Mouse (Mus musculus): ENCODE measurements around the gene Serpinb9b. TPM values are rescaled to one million over a fixed set of nuclear protein-coding genes. Genes with fewer than 3 reads are reported as not detected.
"Not testable (repeated sequence)": the region's sequence is repeated elsewhere in the genome, so short reads cannot be mapped to it uniquely, and the experiment has no call there.

Serpinb9b gene
- polyA plus RNA-seq, 1 experiment from 2014 or later, result not detected

GRCm38 (mm10) chr13:33006555-33006954, 20.7 kb upstream of the Serpinb9b start:
- H3K4me1 ChIP-seq, result peaks cover 6% of the 10 kb centered on the region
- no peak overlapping the region for H3K9ac ChIP-seq
- H3K4me3 ChIP-seq (replicated peaks), result no peak overlapping the region
- H3K27ac ChIP-seq, result no peak overlapping the region
- no peaks in the 10 kb centered on the region for H3K27me3 ChIP-seq (replicated peaks)
- no peak for ATAC-seq (ENCODE audit: insufficient read depth, low FRiP score, low read depth)
- 87% methylated on average over 3 of the region's 3 CpGs for WGBS
- H3K36me3 ChIP-seq, result no peaks in the 10 kb centered on the region
- H3K9me3 ChIP-seq, result no peaks in the 10 kb centered on the region
- H3K4me2 ChIP-seq, result no peak overlapping the region

GRCm38 (mm10) chr13:33012395-33012794, 14.8 kb upstream of the Serpinb9b start:
- no peak overlapping the region for H3K9ac ChIP-seq
- 77% methylated on average over 1 of the region's 1 CpGs for WGBS
- ATAC-seq (ENCODE audit: insufficient read depth, low FRiP score, low read depth), result no peak; the same call in 1 of the 2 replicates

DNA sequence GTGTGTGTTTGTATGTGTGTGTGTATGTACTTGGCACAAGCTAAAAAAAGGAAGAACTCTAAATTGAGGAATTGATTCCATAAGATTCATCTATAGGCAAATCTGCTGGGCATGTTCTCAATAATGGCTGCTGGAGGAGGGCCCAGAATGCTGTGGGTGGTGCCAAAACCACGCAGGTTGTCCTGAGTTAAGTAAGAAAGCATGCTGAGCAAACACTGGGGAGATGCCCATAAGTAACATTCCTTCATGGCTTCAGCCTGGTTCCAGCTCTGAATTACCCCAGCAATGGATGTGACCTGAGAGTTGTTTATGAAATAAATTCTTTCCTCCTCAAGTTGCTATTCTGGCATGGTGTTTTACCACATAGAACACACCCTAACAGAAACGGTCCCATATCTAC, 13.9 kb upstream of the Serpinb9b start:
- no peak for ATAC-seq (ENCODE audit: insufficient read depth, low FRiP score, low read depth)
- WGBS, result 42% methylated on average over 2 of the region's 2 CpGs
- Histone ChIP-seq H3K36me3 (no peaks in the 10 kb centered on the region), H3K4me1 (no peaks in the 10 kb centered on the region), H3K27me3 (replicated peaks) (no peaks in the 10 kb centered on the region), H3K27ac (no peak overlapping the region), H3K4me3 (replicated peaks) (no peak overlapping the region), H3K9ac (no peak overlapping the region), H3K4me2 (no peak overlapping the region), H3K9me3 (no peaks in the 10 kb centered on the region)

More at GRCm38 (mm10) chr13:33012395-33012794, 14.8 kb upstream of the Serpinb9b start:
- Histone ChIP-seq H3K36me3 (no peaks in the 10 kb centered on the region), H3K4me2 (no peak overlapping the region), H3K4me1 (no peaks in the 10 kb centered on the region), H3K9me3 (no peaks in the 10 kb centered on the region), H3K27me3 (replicated peaks) (no peaks in the 10 kb centered on the region), H3K4me3 (replicated peaks) (no peak overlapping the region), H3K27ac (no peak overlapping the region)

GRCm38 (mm10) chr13:33022371-33022770, 4.8 kb upstream of the Serpinb9b start:
- H3K9ac ChIP-seq, result no peak overlapping the region
- no peaks in the 10 kb centered on the region for H3K4me1 ChIP-seq
- H3K27ac ChIP-seq, result no peak overlapping the region
- no peaks in the 10 kb centered on the region for H3K27me3 ChIP-seq (replicated peaks)
- WGBS, result 80% methylated on average over 1 of the region's 1 CpGs
- H3K4me2 ChIP-seq, result no peak overlapping the region
- no peak overlapping the region for H3K4me3 ChIP-seq (replicated peaks)
- ATAC-seq (ENCODE audit: insufficient read depth, low FRiP score, low read depth), result no peak
- no peaks in the 10 kb centered on the region for H3K9me3 ChIP-seq
- no peaks in the 10 kb centered on the region for H3K36me3 ChIP-seq

GRCm38 (mm10) chr13:33026427-33027057, 674 bp upstream of the Serpinb9b start:
- Histone ChIP-seq H3K9ac (no peak overlapping the region), H3K4me2 (no peak overlapping the region), H3K27me3 (replicated peaks) (no peaks in the 10 kb centered on the region), H3K4me1 (no peaks in the 10 kb centered on the region), H3K36me3 (no peaks in the 10 kb centered on the region), H3K4me3 (replicated peaks) (no peak overlapping the region), H3K27ac (no peak overlapping the region), H3K9me3 (no peaks in the 10 kb centered on the region)
- no peak for ATAC-seq (ENCODE audit: insufficient read depth, low FRiP score, low read depth)
- WGBS, result 63% methylated on average over 1 of the region's 1 CpGs

- H3K36me3 ChIP-seq, result no peaks in the 10 kb centered on the region
- no peaks in the 10 kb centered on the region for H3K9me3 ChIP-seq
- 18% methylated on average over 2 of the region's 2 CpGs for WGBS
- no peak overlapping the region for H3K4me3 ChIP-seq (replicated peaks)
- H3K27ac ChIP-seq, result no peak overlapping the region
- H3K4me1 ChIP-seq, result no peaks in the 10 kb centered on the region
- ATAC-seq (ENCODE audit: insufficient read depth, low FRiP score, low read depth), result no peak
- no peaks in the 10 kb centered on the region for H3K27me3 ChIP-seq (replicated peaks)
- no peak overlapping the region for H3K4me2 ChIP-seq
- no peak overlapping the region for H3K9ac ChIP-seq
These were observed 930 bp downstream of the Serpinb9b start for GRCm38 (mm10) chr13:33028146-33028545.

DNA sequence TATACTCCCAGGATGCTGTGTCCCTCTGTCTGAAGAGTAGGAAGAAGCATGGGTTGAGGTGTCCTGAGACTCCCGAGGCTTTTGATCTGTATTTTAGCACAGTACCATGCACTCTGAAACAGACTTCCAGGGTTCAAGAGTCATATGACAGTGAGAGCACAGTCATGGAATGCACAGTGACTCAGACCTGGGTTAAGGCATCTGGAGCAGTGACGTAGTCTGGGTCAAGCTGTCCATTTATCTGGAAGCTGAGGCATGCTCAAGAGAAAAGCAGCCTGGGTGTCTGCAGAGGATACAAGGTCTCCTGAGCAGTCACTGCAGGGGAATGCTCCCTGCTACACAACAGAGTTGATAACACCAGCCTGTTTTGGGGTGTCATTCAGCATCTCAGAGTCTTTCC, 1.3 kb downstream of the Serpinb9b start:
- H3K36me3 ChIP-seq, result no peaks in the 10 kb centered on the region
- ATAC-seq (ENCODE audit: insufficient read depth, low FRiP score, low read depth), result no peak; the same call in 1 of the 2 replicates
- H3K4me1 ChIP-seq, result no peaks in the 10 kb centered on the region
- WGBS, result 63% methylated on average over 2 of the region's 2 CpGs
- H3K27me3 ChIP-seq (replicated peaks), result no peaks in the 10 kb centered on the region
- no peaks in the 10 kb centered on the region for H3K9me3 ChIP-seq
- no peak overlapping the region for H3K4me2 ChIP-seq
- no peak overlapping the region for H3K27ac ChIP-seq
- no peak overlapping the region for H3K4me3 ChIP-seq (replicated peaks)
- H3K9ac ChIP-seq, result no peak overlapping the region

DNA sequence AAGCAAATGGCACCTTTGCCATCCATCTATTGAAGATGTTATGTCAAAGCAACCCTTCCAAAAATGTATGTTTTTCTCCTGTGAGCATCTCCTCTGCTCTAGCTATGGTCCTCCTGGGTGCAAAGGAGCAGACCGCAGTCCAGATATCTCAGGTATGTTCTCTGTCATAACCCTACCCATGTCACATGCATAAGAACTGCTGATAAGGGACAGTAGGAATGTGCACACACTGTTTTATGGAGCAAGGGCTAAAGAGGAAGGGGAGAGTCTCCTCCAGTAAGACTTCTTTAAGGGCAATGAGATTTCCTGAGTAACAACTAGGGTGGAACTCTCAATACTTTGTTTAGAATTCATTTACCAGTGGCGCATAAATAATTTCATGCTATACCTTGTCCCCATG, 2.3 kb downstream of the Serpinb9b start:
- not testable (repeated sequence) for H3K9me3 ChIP-seq; H3K27me3 ChIP-seq (replicated peaks); H3K36me3 ChIP-seq; H3K4me3 ChIP-seq (replicated peaks); H3K4me1 ChIP-seq; H3K9ac ChIP-seq; H3K27ac ChIP-seq; ATAC-seq (ENCODE audit: insufficient read depth, low FRiP score, low read depth); H3K4me2 ChIP-seq
- 89% methylated on average over 2 of the region's 2 CpGs for WGBS

- Histone ChIP-seq H3K4me1 (no peaks in the 10 kb centered on the region), H3K9me3 (no peaks in the 10 kb centered on the region), H3K27me3 (replicated peaks) (no peaks in the 10 kb centered on the region), H3K4me3 (replicated peaks) (no peak overlapping the region), H3K9ac (no peak overlapping the region), H3K27ac (no peak overlapping the region), H3K36me3 (no peaks in the 10 kb centered on the region), H3K4me2 (no peak overlapping the region)
- ATAC-seq (ENCODE audit: insufficient read depth, low FRiP score, low read depth), result no peak
- WGBS, result 66% methylated on average over 3 of the region's 3 CpGs
These were observed 3.1 kb downstream of the Serpinb9b start for GRCm38 (mm10) chr13:33030281-33030680.

DNA sequence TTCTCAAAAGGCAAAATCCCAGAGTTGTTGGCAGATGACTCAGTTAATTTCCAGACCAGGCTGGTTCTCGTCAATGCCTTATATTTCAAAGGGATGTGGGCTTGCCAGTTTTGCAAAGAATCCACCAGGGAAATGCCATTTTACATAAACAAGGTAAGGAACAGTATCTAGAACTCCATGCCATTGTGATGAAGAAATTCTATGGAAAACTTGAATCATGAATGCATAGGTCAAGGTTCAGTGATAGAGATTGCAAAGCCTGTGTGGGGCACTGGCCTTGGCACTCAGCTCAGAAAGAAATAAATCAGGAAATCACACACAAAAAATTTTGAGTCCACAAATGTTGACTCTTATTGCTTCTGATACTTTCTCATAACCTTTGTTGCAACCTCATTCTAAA, 8.3 kb downstream of the Serpinb9b start:
- no peaks in the 10 kb centered on the region for H3K9me3 ChIP-seq
- H3K9ac ChIP-seq, result no peak overlapping the region
- 56% methylated on average over 1 of the region's 1 CpGs for WGBS
- no peak overlapping the region for H3K27ac ChIP-seq
- no peak for ATAC-seq (ENCODE audit: insufficient read depth, low FRiP score, low read depth)
- H3K27me3 ChIP-seq (replicated peaks), result no peaks in the 10 kb centered on the region
- no peak overlapping the region for H3K4me3 ChIP-seq (replicated peaks)
- no peaks in the 10 kb centered on the region for H3K36me3 ChIP-seq
- no peak overlapping the region for H3K4me2 ChIP-seq
- no peaks in the 10 kb centered on the region for H3K4me1 ChIP-seq

GRCm38 (mm10) chr13:33043542-33043941, 16.3 kb downstream of the Serpinb9b start:
- Histone ChIP-seq H3K4me3 (replicated peaks) (no peak overlapping the region), H3K4me2 (no peak overlapping the region), H3K36me3 (no peaks in the 10 kb centered on the region), H3K4me1 (no peaks in the 10 kb centered on the region), H3K27ac (no peak overlapping the region), H3K9me3 (no peaks in the 10 kb centered on the region), H3K9ac (no peak overlapping the region), H3K27me3 (replicated peaks) (no peaks in the 10 kb centered on the region)
- WGBS, result 95% methylated on average over 3 of the region's 3 CpGs
- no peak for ATAC-seq (ENCODE audit: insufficient read depth, low FRiP score, low read depth)

GRCm38 (mm10) chr13:33047234-33047633, 20.0 kb downstream of the Serpinb9b start:
- no peak overlapping the region for H3K27ac ChIP-seq
- H3K27me3 ChIP-seq (replicated peaks), result no peaks in the 10 kb centered on the region
- no peaks in the 10 kb centered on the region for H3K36me3 ChIP-seq
- 76% methylated on average over 2 of the region's 2 CpGs for WGBS
- no peaks in the 10 kb centered on the region for H3K9me3 ChIP-seq
- H3K4me1 ChIP-seq, result no peaks in the 10 kb centered on the region
- ATAC-seq (ENCODE audit: insufficient read depth, low FRiP score, low read depth), result no peak
- no peak overlapping the region for H3K4me2 ChIP-seq
- H3K4me3 ChIP-seq (replicated peaks), result no peak overlapping the region
- H3K9ac ChIP-seq, result no peak overlapping the region

DNA sequence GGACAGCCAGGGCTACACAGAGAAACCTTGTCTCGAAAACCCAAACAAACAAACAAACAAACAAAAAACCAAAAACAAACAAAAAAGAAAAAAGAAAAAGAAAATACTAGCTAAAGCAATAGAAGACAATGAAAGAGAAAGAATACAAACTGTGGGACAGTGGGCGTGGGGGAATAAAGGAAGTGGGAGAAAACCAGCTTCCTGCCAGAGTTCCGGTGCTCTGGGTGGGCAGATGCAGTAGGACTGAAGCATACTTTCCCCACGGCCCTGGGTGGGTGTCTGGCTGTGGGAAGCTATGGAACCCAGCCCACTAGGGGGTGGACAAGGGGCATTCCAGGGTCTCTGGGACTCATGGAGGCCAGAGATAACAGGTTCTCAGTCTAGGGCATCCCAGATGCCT, 21.0 kb downstream of the Serpinb9b start:
- Histone ChIP-seq H3K36me3 (no peaks in the 10 kb centered on the region), H3K4me3 (replicated peaks) (no peak overlapping the region), H3K27me3 (replicated peaks) (no peaks in the 10 kb centered on the region), H3K9ac (no peak overlapping the region), H3K9me3 (no peaks in the 10 kb centered on the region), H3K4me1 (no peaks in the 10 kb centered on the region), H3K27ac (no peak overlapping the region), H3K4me2 (no peak overlapping the region)
- no peak for ATAC-seq (ENCODE audit: insufficient read depth, low FRiP score, low read depth)
- 79% methylated on average over 4 of the region's 4 CpGs for WGBS
